Mouse (Mus musculus): ENCODE data around the gene Ly86.

DNA sequence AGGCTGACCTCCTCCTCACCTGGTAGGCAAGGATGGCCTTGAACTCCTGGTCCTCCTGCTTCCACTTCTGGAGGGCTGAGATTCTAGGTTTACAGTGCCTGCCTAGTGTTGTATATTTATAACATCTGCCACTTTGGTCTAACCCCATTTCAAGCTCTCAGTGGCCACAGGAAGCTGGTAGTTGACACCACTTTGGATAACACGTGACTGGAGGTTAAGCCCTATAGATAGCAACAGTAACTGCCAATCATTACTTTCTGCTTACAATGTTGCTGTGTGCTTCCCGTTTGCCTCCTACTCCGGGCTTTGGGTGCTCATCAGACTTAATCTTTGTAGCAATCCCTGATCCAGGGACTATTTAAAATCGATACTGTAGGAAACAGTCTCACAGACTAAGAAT, 87.6 kb downstream of the Ly86 start:
- TF ChIP-seq CTCF (IDR thresholded peaks at IDR 0.05; ENCODE audit: control insufficient read depth, insufficient read depth, insufficient replicate concordance, low read depth, low read length), result no peak
- TF ChIP-seq POLR2A (IDR thresholded peaks at IDR 0.05; ENCODE audit: control insufficient read depth, low read depth, low read length), result no peak
